Mouse (Mus musculus) neural tube, embryonic 12.5 days (tissue): ENCODE results near the gene Senp1. TPM values are rescaled to one million over a fixed set of nuclear protein-coding genes. Genes with fewer than 3 reads are reported as not detected.

ENCODE experiments used
- ATAC-seq: fragments of 200-750 bp; cut with Nextera tagmentation; 2 replicates; pipeline ENCODE4 v1.8.0; 2017; ENCODE audit warnings: low read depth, mild to moderate bottlenecking, moderate TSS enrichment, moderate library complexity; ENCODE audit not compliant: low FRiP score
- H3K27ac ChIP-seq: fragments of 300-500 bp; sonication (generic); 2 replicates; pipeline ENCODE4 v1.5.1; 2016
- H3K27me3 ChIP-seq: fragments of 300-500 bp; sonication (generic); replicated peaks from 2 replicates; pipeline ENCODE4 v1.6.1; 2016; ENCODE audit warnings: mild to moderate bottlenecking
- H3K36me3 ChIP-seq: fragments of 300-500 bp; sonication (generic); 2 replicates; pipeline ENCODE4 v1.6.1; 2016; ENCODE audit warnings: mild to moderate bottlenecking
- H3K4me1 ChIP-seq: fragments of 300-500 bp; sonication (generic); 2 replicates; pipeline ENCODE4 v1.6.1; 2016
- H3K4me2 ChIP-seq: fragments of 300-500 bp; sonication (generic); replicated peaks from 2 replicates; pipeline ENCODE4 v1.6.1; 2016; ENCODE audit warnings: mild to moderate bottlenecking
- H3K4me3 ChIP-seq: fragments of 300-500 bp; sonication (generic); 2 replicates; pipeline ENCODE4 v1.5.1; 2016
- H3K9ac ChIP-seq: fragments of 300-500 bp; sonication (generic); 2 replicates; pipeline ENCODE4 v1.6.1; 2016; ENCODE audit warnings: mild to moderate bottlenecking
- H3K9me3 ChIP-seq: fragments of 300-500 bp; sonication (generic); 2 replicates; pipeline ENCODE4 v1.6.1; 2016; ENCODE audit warnings: mild to moderate bottlenecking
- WGBS: fragments of 180-500 bp; shearing (Covaris S2); methylation state at CpG from one replicate; pipeline ENCODE4 v1.1.7; 2016; 5-methylcytosine and 5-hydroxymethylcytosine counted together
- polyA plus RNA-seq: library from polyadenylated mRNA; unstranded; fragments of >200 nt; fragmentation: Nextera tagmentation; extraction: Ambion mirVana; gene quantifications from 2 replicates; pipeline ENCODE4 v1.2.1, GENCODE M21; 2016

The Senp1 gene
- polyA plus RNA-seq, result 31.6 and 33.1 TPM in 2 replicates

DNA sequence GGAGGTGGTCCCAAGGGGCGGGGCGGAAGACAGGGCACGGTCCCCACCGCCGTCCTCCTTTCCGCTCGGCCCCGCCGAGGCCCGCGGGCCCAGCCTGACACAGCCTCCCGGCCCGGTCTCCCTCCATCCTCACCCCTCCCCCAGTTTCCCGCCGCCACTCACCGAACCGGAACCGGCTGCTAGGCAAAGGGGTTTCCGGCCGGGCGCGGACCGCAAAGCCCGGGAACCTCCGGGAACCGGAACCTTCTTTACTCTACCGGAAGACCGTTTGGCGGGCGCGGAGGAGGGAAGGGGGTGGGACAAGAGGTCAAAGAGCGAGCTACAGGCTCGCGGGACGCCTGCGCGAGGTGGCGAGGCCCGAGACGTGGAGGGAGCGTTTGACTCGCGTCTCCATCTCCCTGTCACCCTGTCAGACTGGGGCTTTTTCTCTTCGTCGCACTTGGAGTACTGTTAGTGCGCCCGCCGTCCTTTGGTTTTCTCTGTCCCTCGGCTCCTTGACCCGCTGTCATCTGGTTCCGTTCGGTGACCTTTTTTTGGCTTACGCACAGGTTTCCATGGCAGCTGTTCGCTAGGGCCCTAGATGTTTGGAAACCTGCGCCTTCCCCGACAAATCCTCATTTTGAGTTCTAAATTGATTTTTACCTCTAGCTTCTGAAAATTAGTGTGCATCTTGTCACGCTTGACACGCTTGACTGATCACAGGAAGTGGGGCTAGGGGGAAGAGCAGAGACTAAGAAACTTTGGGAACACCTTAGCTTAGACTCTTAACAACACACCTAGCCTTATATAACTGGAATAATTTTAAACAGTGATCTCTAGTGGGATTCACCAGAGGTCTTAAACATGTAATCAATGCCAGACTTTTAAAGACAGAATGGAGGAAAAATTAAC lies at the start of gene Senp1:
Senp1 (minus strand) TSS at position 624 of the 891 bp plus-strand sequence.
- H3K4me3 ChIP-seq, result peak within 1 kb of the TSS; percentile 89
- peak within 1 kb of the TSS; percentile 75 for H3K4me2 ChIP-seq
- peak within 1 kb of the TSS; percentile 86 for H3K27ac ChIP-seq
- peaks cover 3% of the 10 kb centered on the region; the same call in 1 of the 2 replicates for H3K36me3 ChIP-seq
- WGBS, result under 1% methylated on average over 57 of the region's 58 CpGs
- peak within 1 kb of the TSS; percentile 89 for H3K9ac ChIP-seq
- no peaks in the 10 kb centered on the region for H3K27me3 ChIP-seq
- no peaks in the 10 kb centered on the region for H3K9me3 ChIP-seq
- H3K4me1 ChIP-seq, result peaks cover 11% of the 10 kb centered on the region
- peak; percentile 88 for ATAC-seq

DNA sequence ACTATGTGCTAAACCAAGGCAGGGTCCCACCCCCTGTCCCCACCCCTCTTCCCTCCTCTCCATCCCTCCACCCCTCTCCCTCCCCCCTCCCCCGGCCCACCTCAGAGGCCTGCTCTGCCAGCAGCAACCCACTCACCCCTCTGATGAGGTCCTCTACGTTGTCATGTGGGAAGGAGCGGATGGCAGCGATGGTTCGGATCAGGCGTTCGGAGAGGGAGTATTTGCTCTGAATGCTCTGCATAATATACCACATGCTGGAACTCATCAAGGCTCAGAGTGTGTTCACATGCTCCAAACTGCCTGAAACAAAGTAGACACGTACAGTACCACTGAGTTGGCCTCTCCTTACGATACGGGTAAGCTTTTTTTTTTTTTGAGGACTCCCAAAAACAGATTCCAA lies 49.0 kb upstream of the Senp1 start:
- WGBS, result 90% methylated on average over 10 of the region's 10 CpGs

DNA sequence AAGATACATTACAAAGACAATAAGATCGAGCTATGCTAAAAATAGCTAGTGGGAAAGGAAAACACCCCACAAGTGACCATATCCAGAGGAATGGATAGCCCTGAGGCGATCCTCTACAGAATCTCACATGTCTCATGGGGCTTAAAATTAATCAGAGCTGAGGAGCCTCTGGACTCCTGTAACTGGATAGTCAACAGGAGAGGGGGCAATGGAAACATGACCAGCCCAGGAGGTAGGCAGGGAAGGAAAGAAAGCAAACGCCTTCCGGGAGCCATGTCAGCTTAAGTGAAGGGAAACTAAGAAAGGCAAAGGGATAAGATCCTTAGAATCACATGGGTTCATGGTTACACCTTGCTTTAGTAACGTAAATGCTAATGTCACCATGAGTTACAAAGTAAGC lies 47.3 kb upstream of the Senp1 start:
- H3K36me3 ChIP-seq, result peaks cover 59% of the 10 kb centered on the region
- WGBS, result 93% methylated on average over 5 of the region's 5 CpGs
- H3K9me3 ChIP-seq, result no peaks in the 10 kb centered on the region
- peaks cover 7% of the 10 kb centered on the region; the same call in 1 of the 2 replicates for H3K4me1 ChIP-seq
- no peak overlapping the region for H3K4me3 ChIP-seq
- H3K27ac ChIP-seq, result no peak overlapping the region
- no peak for ATAC-seq
- H3K4me2 ChIP-seq, result no peak overlapping the region
- no peak overlapping the region for H3K9ac ChIP-seq
- no peaks in the 10 kb centered on the region for H3K27me3 ChIP-seq

More for the DNA sequence above, 49.0 kb upstream of the Senp1 start:
- no peaks in the 10 kb centered on the region for H3K27me3 ChIP-seq
- no peak for ATAC-seq
- no peak overlapping the region for H3K27ac ChIP-seq
- no peak overlapping the region for H3K9ac ChIP-seq
- H3K4me1 ChIP-seq, result peaks cover 10% of the 10 kb centered on the region; the same call in 1 of the 2 replicates
- no peak overlapping the region for H3K4me2 ChIP-seq
- peaks cover 42% of the 10 kb centered on the region for H3K36me3 ChIP-seq
- H3K9me3 ChIP-seq, result no peaks in the 10 kb centered on the region
- no peak overlapping the region for H3K4me3 ChIP-seq

DNA sequence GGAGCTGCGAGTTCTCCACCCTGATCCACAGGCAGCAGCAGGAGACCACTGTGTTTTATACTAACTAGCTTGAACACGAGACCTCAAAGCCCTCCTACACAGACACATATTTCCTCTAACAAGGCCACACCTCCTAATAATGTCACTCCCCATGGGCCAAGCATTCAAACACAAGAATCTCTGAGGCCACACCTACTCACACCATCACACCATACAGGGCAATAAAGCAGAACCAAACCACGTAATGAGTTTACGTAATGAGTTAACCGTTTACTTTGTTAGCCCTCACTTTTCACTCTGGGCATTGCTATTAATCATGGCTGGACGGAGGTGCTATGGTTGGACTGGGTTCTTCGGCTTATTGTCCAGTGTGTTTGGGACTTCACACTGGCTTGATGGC lies 46.2 kb upstream of the Senp1 start:
- no peak overlapping the region for H3K4me3 ChIP-seq
- no peak overlapping the region for H3K4me2 ChIP-seq
- no peaks in the 10 kb centered on the region for H3K9me3 ChIP-seq
- WGBS, result 64% methylated on average over 7 of the region's 7 CpGs
- H3K27ac ChIP-seq, result no peak overlapping the region
- no peaks in the 10 kb centered on the region for H3K27me3 ChIP-seq
- H3K36me3 ChIP-seq, result peaks cover 68% of the 10 kb centered on the region
- H3K9ac ChIP-seq, result no peak overlapping the region
- H3K4me1 ChIP-seq, result peaks cover 4% of the 10 kb centered on the region; the same call in 1 of the 2 replicates
- no peak for ATAC-seq

DNA sequence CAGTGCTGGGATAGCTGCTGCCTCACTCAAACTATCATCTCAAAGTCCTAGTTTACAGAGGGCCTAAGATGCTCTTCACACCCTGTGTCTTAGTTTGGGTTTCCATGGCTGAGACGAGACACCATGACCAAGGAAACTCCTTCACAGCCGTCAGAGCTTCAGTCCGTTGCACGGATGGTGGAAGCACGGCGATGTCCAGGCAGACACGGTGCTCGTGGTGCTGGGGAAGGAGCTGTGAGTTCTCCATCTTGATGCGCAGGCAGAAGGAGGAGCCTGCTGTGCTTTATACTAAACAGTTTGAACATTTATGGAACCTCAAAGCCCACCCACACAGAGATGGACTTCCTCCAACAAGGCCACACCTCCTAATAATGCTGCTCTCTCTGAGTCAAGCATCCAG lies 43.3 kb upstream of the Senp1 start:
- H3K27me3 ChIP-seq, result no peaks in the 10 kb centered on the region
- peaks cover 89% of the 10 kb centered on the region for H3K36me3 ChIP-seq
- no peak overlapping the region for H3K27ac ChIP-seq
- H3K9me3 ChIP-seq, result no peaks in the 10 kb centered on the region
- 95% methylated on average over 9 of the region's 9 CpGs for WGBS
- H3K4me1 ChIP-seq, result no peaks in the 10 kb centered on the region
- no peak overlapping the region for H3K4me2 ChIP-seq
- H3K9ac ChIP-seq, result no peak overlapping the region
- no peak overlapping the region for H3K4me3 ChIP-seq
- no peak for ATAC-seq

DNA sequence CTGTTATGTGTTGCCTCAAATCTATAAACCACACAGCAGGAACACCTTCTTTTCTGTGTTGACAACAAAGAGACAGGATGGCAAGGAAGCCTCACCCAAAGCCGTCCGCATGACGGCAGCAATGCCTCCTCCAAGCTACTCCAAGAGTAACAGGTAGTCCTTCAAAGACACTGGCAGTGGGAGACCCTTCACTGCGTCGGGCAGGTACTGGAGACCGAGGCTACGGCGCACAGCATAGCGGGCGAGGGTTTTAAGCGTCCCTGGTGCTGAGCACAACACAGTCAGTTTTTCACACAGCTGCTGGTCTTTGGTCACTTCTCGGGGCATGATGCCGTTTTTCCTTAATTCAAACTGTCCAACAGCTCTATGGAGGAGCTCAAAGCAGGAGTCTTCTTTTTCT lies 42.1 kb upstream of the Senp1 start:
- peaks cover 89% of the 10 kb centered on the region for H3K36me3 ChIP-seq
- H3K9ac ChIP-seq, result no peak overlapping the region
- 96% methylated on average over 13 of the region's 13 CpGs for WGBS
- H3K4me2 ChIP-seq, result no peak overlapping the region
- no peak for ATAC-seq
- no peak overlapping the region for H3K4me3 ChIP-seq
- no peaks in the 10 kb centered on the region for H3K27me3 ChIP-seq
- H3K4me1 ChIP-seq, result no peaks in the 10 kb centered on the region
- H3K27ac ChIP-seq, result no peak overlapping the region
- H3K9me3 ChIP-seq, result no peaks in the 10 kb centered on the region

DNA sequence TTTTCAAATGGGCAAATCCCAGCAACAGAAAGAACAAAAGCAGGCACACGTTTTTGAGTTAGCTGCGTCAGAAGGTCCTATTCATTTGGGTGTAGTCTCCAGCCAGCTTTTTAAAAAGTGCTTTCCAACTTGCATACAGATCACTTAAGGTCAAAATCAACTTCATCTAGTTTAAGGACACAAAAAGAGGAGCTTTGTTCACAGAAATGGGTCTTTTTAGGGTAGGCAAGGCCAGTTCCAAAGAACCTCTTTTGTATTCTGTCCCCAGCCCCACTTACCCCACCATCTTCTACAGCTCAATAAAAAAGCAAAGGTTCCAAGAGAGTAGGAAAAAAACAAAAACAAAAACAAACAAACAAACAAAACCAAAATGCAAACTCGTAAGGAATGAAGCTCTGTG lies 41.1 kb upstream of the Senp1 start:
- WGBS, result 79% methylated on average over 3 of the region's 3 CpGs
- Histone ChIP-seq H3K9me3 (no peaks in the 10 kb centered on the region), H3K4me2 (no peak overlapping the region), H3K4me1 (no peaks in the 10 kb centered on the region), H3K9ac (no peak overlapping the region), H3K36me3 (peaks cover 89% of the 10 kb centered on the region), H3K27me3 (no peaks in the 10 kb centered on the region), H3K4me3 (no peak overlapping the region), H3K27ac (no peak overlapping the region)
- no peak for ATAC-seq

DNA sequence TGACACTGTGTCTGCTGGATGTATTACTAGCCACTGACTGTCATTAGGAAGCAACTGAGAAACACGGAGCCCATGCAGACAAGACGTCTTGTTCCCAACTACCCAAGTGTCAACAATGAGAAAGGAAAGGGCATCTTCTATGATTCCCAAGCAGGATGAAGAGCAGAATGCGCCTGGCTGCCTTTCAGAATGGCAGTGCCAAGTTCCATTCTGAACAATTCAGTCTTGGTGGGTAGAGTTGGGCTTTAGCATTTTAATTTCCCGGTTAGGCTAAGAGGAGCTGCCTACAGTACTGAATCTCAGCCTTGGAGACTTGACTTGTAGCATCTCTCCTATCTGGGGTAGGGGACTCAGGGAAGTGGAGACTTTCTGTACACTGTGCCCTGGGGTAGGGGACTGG lies 40.5 kb upstream of the Senp1 start:
- H3K4me3 ChIP-seq, result no peak overlapping the region
- no peaks in the 10 kb centered on the region for H3K27me3 ChIP-seq
- no peak overlapping the region for H3K27ac ChIP-seq
- no peaks in the 10 kb centered on the region for H3K4me1 ChIP-seq
- H3K4me2 ChIP-seq, result no peak overlapping the region
- no peaks in the 10 kb centered on the region for H3K9me3 ChIP-seq
- H3K9ac ChIP-seq, result no peak overlapping the region
- no peak for ATAC-seq
- H3K36me3 ChIP-seq, result peaks cover 82% of the 10 kb centered on the region
- 93% methylated on average over 4 of the region's 4 CpGs for WGBS

DNA sequence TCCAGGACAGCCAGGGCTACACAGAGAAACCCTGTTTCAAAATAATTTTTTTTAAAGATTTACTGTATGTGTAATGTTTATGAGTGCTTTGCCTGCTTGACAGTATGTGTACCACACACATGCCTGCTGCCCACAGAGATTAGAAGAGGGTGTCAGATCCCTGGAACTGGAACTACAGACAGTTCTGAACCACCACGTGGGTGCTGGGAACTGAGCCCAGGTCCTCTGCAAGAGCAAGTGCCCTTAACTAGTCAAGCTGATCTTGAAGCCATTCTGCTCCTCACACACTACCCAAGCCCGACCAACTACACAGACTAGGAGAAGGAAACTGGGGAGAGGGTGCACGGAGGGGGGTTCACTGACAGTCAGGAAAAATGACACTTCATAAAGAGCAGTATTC lies 39.9 kb upstream of the Senp1 start:
- no peaks in the 10 kb centered on the region for H3K4me1 ChIP-seq
- ATAC-seq, result no peak
- WGBS, result 94% methylated on average over 3 of the region's 3 CpGs
- H3K27me3 ChIP-seq, result no peaks in the 10 kb centered on the region
- no peaks in the 10 kb centered on the region for H3K9me3 ChIP-seq
- no peak overlapping the region for H3K9ac ChIP-seq
- peaks cover 82% of the 10 kb centered on the region for H3K36me3 ChIP-seq
- no peak overlapping the region for H3K27ac ChIP-seq
- no peak overlapping the region for H3K4me2 ChIP-seq
- H3K4me3 ChIP-seq, result no peak overlapping the region

DNA sequence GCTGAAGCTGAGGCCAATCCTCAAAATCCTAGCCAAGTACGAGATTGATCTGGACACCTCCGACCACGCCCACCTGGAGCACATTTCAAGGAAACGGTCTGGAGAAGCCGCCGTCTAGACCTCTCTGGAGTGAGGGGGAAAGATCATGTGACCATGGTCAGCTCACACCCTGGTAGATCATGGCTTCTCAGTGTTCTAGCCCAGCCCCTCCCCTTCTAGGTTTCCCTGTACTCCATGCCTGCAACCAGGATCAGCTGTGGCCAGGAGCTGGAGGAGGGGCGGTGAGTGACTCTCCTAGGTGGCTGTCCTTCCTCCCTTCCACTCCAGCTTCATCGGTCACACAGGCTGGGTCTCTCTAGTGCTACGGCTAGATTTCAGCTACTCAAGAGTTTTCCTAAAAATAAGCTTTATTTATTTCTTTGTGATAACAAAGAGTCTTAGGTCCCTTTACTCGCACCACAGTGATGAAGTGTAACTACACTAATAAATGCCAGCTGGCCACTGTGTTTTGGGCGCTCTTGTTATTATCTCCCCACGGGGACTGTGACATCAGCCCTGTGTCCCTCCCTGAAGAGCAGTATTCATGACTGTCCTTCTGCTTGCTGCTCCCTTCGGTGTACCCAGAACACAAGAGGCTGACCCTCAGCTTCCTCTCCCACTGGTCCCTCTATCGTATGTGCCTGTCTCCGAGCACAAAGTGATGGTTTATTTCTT lies 38.6 kb upstream of the Senp1 start:
- Histone ChIP-seq H3K9ac (no peak overlapping the region), H3K9me3 (no peaks in the 10 kb centered on the region), H3K27ac (no peak overlapping the region), H3K4me1 (no peaks in the 10 kb centered on the region), H3K27me3 (no peaks in the 10 kb centered on the region), H3K4me2 (no peak overlapping the region), H3K4me3 (no peak overlapping the region), H3K36me3 (peaks cover 75% of the 10 kb centered on the region)
- no peak for ATAC-seq
- WGBS, result 92% methylated on average over 15 of the region's 15 CpGs

DNA sequence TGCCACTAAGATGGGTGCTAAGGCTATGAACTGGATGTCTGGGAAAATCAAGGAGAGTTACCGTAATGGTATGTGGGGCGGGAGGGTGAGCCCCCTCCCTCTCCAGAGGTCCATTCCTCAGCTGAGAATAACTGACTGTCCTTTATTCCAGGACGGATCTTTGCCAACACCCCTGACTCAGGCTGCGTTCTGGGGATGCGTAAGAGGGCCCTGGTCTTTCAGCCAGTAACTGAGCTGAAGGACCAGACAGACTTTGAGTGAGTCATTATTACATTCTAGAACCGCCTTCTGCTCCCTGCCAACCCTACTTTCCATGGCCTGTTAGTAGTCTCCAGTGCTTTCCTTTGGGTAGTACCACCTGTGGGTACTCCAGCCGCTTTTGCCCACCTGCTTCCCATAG lies 37.9 kb upstream of the Senp1 start:
- WGBS, result 89% methylated on average over 7 of the region's 7 CpGs
- no peak for ATAC-seq
- peaks cover 73% of the 10 kb centered on the region for H3K36me3 ChIP-seq

DNA sequence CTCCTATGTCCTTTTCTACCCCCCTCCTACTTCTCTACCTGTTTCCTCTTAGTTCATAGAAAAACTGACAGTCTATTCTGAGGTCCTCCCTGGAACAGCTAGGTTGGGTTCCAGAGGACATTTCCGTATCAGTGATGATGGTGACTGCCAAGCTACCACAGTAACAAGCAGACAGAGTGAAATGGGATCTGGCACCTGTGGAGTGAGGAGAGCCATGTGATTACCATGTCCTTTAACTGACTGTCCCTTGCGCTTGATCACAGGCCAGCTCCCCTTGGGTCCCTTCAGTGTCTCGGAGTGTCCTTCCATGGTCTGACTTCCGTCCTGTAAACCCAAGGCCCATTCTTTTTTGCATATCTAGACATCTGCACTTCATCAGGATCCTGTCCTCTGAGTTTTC lies 37.5 kb upstream of the Senp1 start:
- Histone ChIP-seq H3K36me3 (peaks cover 72% of the 10 kb centered on the region), H3K9me3 (no peaks in the 10 kb centered on the region), H3K4me2 (no peak overlapping the region), H3K4me1 (no peaks in the 10 kb centered on the region), H3K27ac (no peak overlapping the region), H3K27me3 (no peaks in the 10 kb centered on the region), H3K9ac (no peak overlapping the region), H3K4me3 (no peak overlapping the region)
- 94% methylated on average over 4 of the region's 4 CpGs for WGBS
- ATAC-seq, result no peak

More for the DNA sequence above, 37.9 kb upstream of the Senp1 start:
- no peaks in the 10 kb centered on the region for H3K9me3 ChIP-seq
- no peak overlapping the region for H3K4me3 ChIP-seq
- no peak overlapping the region for H3K4me2 ChIP-seq
- H3K4me1 ChIP-seq, result no peaks in the 10 kb centered on the region
- H3K27ac ChIP-seq, result no peak overlapping the region
- no peak overlapping the region for H3K9ac ChIP-seq
- no peaks in the 10 kb centered on the region for H3K27me3 ChIP-seq
